Mouse (Mus musculus): ENCODE measurements around the gene Fam149b. TPM values are rescaled to one million over a fixed set of nuclear protein-coding genes. Genes with fewer than 3 reads are reported as not detected.

Gene Fam149b
- total and polyA plus RNA-seq, 3 experiments = 15.8 to 21.9 (median 19.8) TPM

DNA sequence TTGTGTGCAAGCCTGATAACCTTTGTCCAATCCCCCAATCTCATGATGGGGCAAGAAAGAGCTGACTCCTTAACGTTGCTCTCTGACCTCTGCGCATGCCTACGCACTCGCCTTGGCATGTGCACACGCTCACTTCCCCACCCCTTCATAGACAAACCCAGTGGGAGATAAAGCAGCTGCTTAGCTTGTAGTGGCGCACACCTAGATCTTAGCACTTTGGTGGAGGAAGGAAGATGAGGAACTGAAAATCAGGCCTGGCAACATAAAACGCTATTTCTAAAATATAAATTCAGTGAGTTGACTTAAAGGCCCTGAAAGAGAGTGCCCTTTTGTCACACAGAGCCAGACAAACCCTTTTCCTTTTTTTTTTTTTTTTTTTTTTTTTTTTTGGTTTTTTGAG is 22.8 kb downstream of the Fam149b start:
- peaks cover 9 to 59% of the 10 kb centered on the region in 2 experiments for H3K36me3 ChIP-seq (replicated peaks in 1 of 2; ENCODE audit: control insufficient read depth in 1 of 2, insufficient read depth in 1 of 2, low read length in 1 of 2)
- peak; percentile 79 for DNase-seq (ENCODE audit: extremely low read depth)
- H3K4me1 ChIP-seq (ENCODE audit: control insufficient read depth in 1 of 2, insufficient read depth in 2 of 2) = peaks cover 3 to 12% of the 10 kb centered on the region in 2 experiments
- dilution Hi-C loops (cut with MboI; ENCODE audit: extremely low pct_ligation_motif_present, extremely low pct_unique_long_range_greater_than_20kb, low sequenced_read_pairs) = no loop called here
- H3K9me3 ChIP-seq (replicated peaks; ENCODE audit: low read length) = no peaks in the 10 kb centered on the region
- H3K27me3 ChIP-seq (replicated peaks) = no peaks in the 10 kb centered on the region
- no peak overlapping the region for H3K27ac ChIP-seq (ENCODE audit: insufficient read depth, low read depth)
- in situ Hi-C loops (cut with MboI; ENCODE audit: low pct_ligation_motif_present, low pct_unique_long_range_greater_than_20kb, low sequenced_read_pairs) = loop anchor here (10.0 kb wide), 1 partner anchor 46 kb away; no protein-coding TSS in a partner anchor
- no peak overlapping the region for H3K4me2 ChIP-seq (ENCODE audit: insufficient read depth, low read depth, poor library complexity, severe bottlenecking)
- no peak overlapping the region for H3K4me3 ChIP-seq (replicated peaks in 1 of 3; ENCODE audit: low read depth in 2 of 3, low read length in 2 of 3, poor library complexity in 1 of 3)
- TF ChIP-seq MXI1 (IDR thresholded peaks at IDR 0.05; ENCODE audit: low read depth, low read length) (no peak), BHLHE40 (IDR thresholded peaks at IDR 0.05; ENCODE audit: low read depth, low read length) (peak; percentile 61), SIN3A (IDR thresholded peaks at IDR 0.05; ENCODE audit: low read length) (no peak), USF2 (conservative IDR thresholded peaks at IDR 0.05; ENCODE audit: low read depth, low read length) (no peak), RCOR1 (conservative IDR thresholded peaks at IDR 0.05; ENCODE audit: low read depth, low read length) (no peak), MAFK (IDR thresholded peaks at IDR 0.05; ENCODE audit: insufficient replicate concordance, low read length) (no peak), IRF4 (IDR thresholded peaks at IDR 0.05; ENCODE audit: low read depth, low read length) (peak; percentile 51; the same call in 1 of the 2 replicates), CHD1 (IDR thresholded peaks at IDR 0.05; ENCODE audit: low read depth, low read length) (no peak), ELF1 (IDR thresholded peaks at IDR 0.05; ENCODE audit: low read depth, low read length) (no peak), KAT2A (IDR thresholded peaks at IDR 0.05; ENCODE audit: insufficient replicate concordance, low read length) (no peak), MAX (IDR thresholded peaks at IDR 0.05; ENCODE audit: low read length) (no peak), UBTF (IDR thresholded peaks at IDR 0.05; ENCODE audit: low read depth, low read length) (no peak), NRF1 (IDR thresholded peaks at IDR 0.05; ENCODE audit: low read depth, low read length) (peak; percentile 77), EP300 (IDR thresholded peaks at IDR 0.05; ENCODE audit: low read length) (peak; percentile 52)
- H3K79me2 ChIP-seq (replicated peaks; ENCODE audit: control insufficient read depth, extremely low read depth, insufficient read depth, poor library complexity, severe bottlenecking) = no peaks in the 10 kb centered on the region
- no peak overlapping the region for H3K9ac ChIP-seq (ENCODE audit: insufficient read depth, low read depth)

DNA sequence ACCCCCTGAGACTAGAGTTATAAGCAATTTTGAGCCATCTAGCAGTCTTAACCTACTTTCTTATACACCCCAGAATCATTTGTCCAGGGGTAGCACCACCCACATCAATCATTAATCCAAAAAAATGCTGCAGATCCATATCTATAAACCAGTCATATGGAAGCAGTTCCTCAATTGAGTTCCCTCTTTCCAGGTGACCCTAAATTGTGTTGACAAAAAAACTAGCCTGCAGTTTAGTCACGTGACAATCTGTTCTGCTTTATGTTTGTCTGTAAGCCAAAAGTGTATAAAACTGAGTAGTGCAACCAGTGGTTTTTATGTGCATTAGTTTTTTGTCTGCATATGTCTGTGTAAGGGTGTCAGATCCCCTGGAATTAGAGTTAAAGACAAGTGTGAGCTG is 23.9 kb downstream of the Fam149b start:
- Histone ChIP-seq H3K27ac (ENCODE audit: insufficient read depth, low read depth) (no peak overlapping the region), H3K27me3 (replicated peaks) (no peaks in the 10 kb centered on the region), H3K4me2 (ENCODE audit: insufficient read depth, low read depth, poor library complexity, severe bottlenecking) (no peak overlapping the region), H3K9me3 (replicated peaks; ENCODE audit: low read length) (no peaks in the 10 kb centered on the region), H3K4me3 (replicated peaks in 1 of 3; ENCODE audit: low read depth in 2 of 3, low read length in 2 of 3, poor library complexity in 1 of 3) (no peak overlapping the region), H3K36me3 (replicated peaks in 1 of 2; ENCODE audit: control insufficient read depth in 1 of 2, insufficient read depth in 1 of 2, low read length in 1 of 2) (peaks cover 9 to 60% of the 10 kb centered on the region in 2 experiments), H3K4me1 (ENCODE audit: control insufficient read depth in 1 of 2, insufficient read depth in 2 of 2) (peaks cover 3 to 12% of the 10 kb centered on the region in 2 experiments), H3K79me2 (replicated peaks; ENCODE audit: control insufficient read depth, extremely low read depth, insufficient read depth, poor library complexity, severe bottlenecking) (no peaks in the 10 kb centered on the region), H3K9ac (ENCODE audit: insufficient read depth, low read depth) (no peak overlapping the region)
- dilution Hi-C loops (cut with MboI; ENCODE audit: extremely low pct_ligation_motif_present, extremely low pct_unique_long_range_greater_than_20kb, low sequenced_read_pairs) (no loop called here), in situ Hi-C loops (cut with MboI; ENCODE audit: low pct_ligation_motif_present, low pct_unique_long_range_greater_than_20kb, low sequenced_read_pairs) (loop anchor here (10.0 kb wide), 1 partner anchor 47 kb away; no protein-coding TSS in a partner anchor)
- TF ChIP-seq MAFK (IDR thresholded peaks at IDR 0.05; ENCODE audit: insufficient replicate concordance, low read length) (no peak), NRF1 (IDR thresholded peaks at IDR 0.05; ENCODE audit: low read depth, low read length) (no peak), ELF1 (IDR thresholded peaks at IDR 0.05; ENCODE audit: low read depth, low read length) (no peak)
- no peak for DNase-seq (ENCODE audit: extremely low read depth)

All from CH12.LX (cell line).